In the genomic region with DNA sequence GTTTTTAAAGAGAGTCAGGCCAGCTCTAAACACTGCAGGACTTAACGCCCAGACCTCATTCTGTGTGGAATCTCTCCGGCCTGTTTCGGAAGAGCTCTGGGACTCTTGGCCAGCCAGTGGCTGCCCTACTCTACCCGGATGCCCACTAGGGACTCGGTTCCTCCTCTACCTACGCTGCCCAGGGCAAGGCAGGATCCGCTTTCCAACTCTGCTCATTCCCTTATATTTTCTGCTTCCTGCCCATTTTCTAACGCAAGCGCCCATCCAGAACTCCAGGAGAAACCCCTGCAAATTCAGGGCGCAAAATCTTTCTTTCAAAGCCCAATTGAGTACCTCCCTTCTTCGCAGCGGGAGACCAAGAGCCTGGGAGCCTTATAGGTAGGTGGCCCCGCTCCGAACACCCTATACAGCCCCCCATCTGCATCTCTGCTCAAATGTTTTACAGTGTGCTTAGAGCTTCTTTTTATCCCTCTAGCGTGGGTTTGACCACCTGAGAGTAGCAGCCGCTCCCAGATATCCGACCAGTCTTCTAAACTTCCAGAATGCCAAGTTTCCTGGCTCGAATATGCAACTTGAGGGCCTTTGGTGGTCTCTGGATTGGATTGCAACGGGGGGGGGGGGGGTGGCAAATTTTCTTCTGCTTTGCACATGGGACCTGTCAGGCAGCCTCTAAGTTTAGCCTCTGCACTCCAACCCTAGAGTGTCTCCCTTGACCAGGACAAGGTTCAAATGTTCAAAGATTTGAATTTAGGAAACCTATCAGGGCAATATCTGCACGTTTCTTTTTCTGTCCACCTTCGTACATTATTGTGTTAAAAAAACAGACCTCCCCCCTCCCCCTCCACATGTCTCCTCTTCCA, we compare ENCODE assay signal across 12 mouse cellular contexts. TPM values are rescaled to one million over a fixed set of nuclear protein-coding genes. Genes with fewer than 3 reads are reported as not detected.
A peak's percentile ranks its signal among the peaks of the same experiment; 100 is the strongest.
DNase-seq lines count a peak whose midpoint lies in the region; ATAC-seq and TF ChIP-seq lines count a peak whose summit lies in the region.
"Had no signal": no experiment of that assay in that cellular context is flagged by ENCODE, and none has a peak within 500 bp of the region (broad histone marks: within the 10 kb centered on the region; RNA-seq: fewer than 3 reads in every experiment).

No protein-coding gene starts in this region.

- H3K27me3 ChIP-seq in heart, embryonic 11.5 days (ENCODE audit: control insufficient read depth, insufficient read depth, low read length): peaks cover 84% of the 10 kb centered on the region
- H3K27me3 ChIP-seq in embryonic facial prominence, embryonic 12.5 days: peaks cover 75% of the 10 kb centered on the region
- H3K27me3 ChIP-seq in limb, embryonic 10.5 days (ENCODE audit: low read depth, poor library complexity, severe bottlenecking): peaks cover 100% of the 10 kb centered on the region
- H3K27me3 ChIP-seq in intestine, postnatal 0 days (replicated peaks; ENCODE audit: control insufficient read depth, insufficient read depth, low read length): peaks cover 93% of the 10 kb centered on the region

- no peak overlapping the region for H3K4me2 ChIP-seq in heart, embryonic 11.5 days
- peak overlapping the region; percentile 29; the same call in 1 of the 2 replicates for H3K4me2 ChIP-seq in embryonic facial prominence, embryonic 12.5 days (replicated peaks)
- no peak overlapping the region for H3K4me2 ChIP-seq in intestine, postnatal 0 days (replicated peaks; ENCODE audit: low read depth)
- H3K4me2 ChIP-seq: liver, embryonic 13.5 days had no signal

- ATAC-seq in heart, embryonic 11.5 days (replicated peaks; ENCODE audit: insufficient number of reproducible peaks, low FRiP score, low TSS enrichment): no peak
- ATAC-seq in embryonic facial prominence, embryonic 12.5 days (ENCODE audit: insufficient number of reproducible peaks, insufficient read depth, low FRiP score, low TSS enrichment): no peak
- ATAC-seq in intestine, postnatal 0 days: no peak
- ATAC-seq: CD4-positive, CD25-positive, alpha-beta regulatory T cell, adult 4 months had no signal

- H3K36me3 ChIP-seq in heart, embryonic 11.5 days (ENCODE audit: control insufficient read depth, insufficient read depth, low read length): no peaks in the 10 kb centered on the region
- H3K36me3 ChIP-seq in embryonic facial prominence, embryonic 12.5 days: no peaks in the 10 kb centered on the region
- H3K36me3 ChIP-seq in limb, embryonic 10.5 days: no peaks in the 10 kb centered on the region
- no peaks in the 10 kb centered on the region for H3K36me3 ChIP-seq in intestine, postnatal 0 days (ENCODE audit: control insufficient read depth, insufficient read depth)
- H3K36me3 ChIP-seq: liver, embryonic 13.5 days had no signal

- no peak overlapping the region for H3K27ac ChIP-seq in heart, embryonic 11.5 days (ENCODE audit: low read depth, low read length)
- no peak overlapping the region for H3K27ac ChIP-seq in embryonic facial prominence, embryonic 12.5 days
- no peak overlapping the region for H3K27ac ChIP-seq in limb, embryonic 10.5 days
- H3K27ac ChIP-seq in intestine, postnatal 0 days (ENCODE audit: low read depth, low read length): no peak overlapping the region
- H3K27ac ChIP-seq: liver, embryonic 13.5 days had no signal

- no peak overlapping the region for H3K9ac ChIP-seq in heart, embryonic 11.5 days (ENCODE audit: low read depth, low read length)
- H3K9ac ChIP-seq in embryonic facial prominence, embryonic 12.5 days: no peak overlapping the region
- H3K9ac ChIP-seq in intestine, postnatal 0 days (ENCODE audit: low read depth, low read length): no peak overlapping the region
- H3K9ac ChIP-seq: liver, embryonic 13.5 days had no signal

- H3K4me1 ChIP-seq in heart, embryonic 11.5 days (ENCODE audit: control insufficient read depth, insufficient read depth, low read length): peaks cover 7% of the 10 kb centered on the region
- H3K4me1 ChIP-seq in embryonic facial prominence, embryonic 12.5 days: peaks cover 15% of the 10 kb centered on the region; the same call in 1 of the 2 replicates
- peaks cover 42% of the 10 kb centered on the region for H3K4me1 ChIP-seq in limb, embryonic 10.5 days
- H3K4me1 ChIP-seq in intestine, postnatal 0 days (replicated peaks; ENCODE audit: control insufficient read depth, insufficient read depth, low read length): no peaks in the 10 kb centered on the region
- H3K4me1 ChIP-seq: liver, embryonic 13.5 days had no signal

- no peaks in the 10 kb centered on the region for H3K9me3 ChIP-seq in heart, embryonic 11.5 days (replicated peaks; ENCODE audit: control insufficient read depth, low read length)
- H3K9me3 ChIP-seq in embryonic facial prominence, embryonic 12.5 days: no peaks in the 10 kb centered on the region
- H3K9me3 ChIP-seq in limb, embryonic 10.5 days (replicated peaks): no peaks in the 10 kb centered on the region
- H3K9me3 ChIP-seq in intestine, postnatal 0 days (ENCODE audit: control insufficient read depth): no peaks in the 10 kb centered on the region
- H3K9me3 ChIP-seq: liver, embryonic 13.5 days had no signal

- WGBS in heart, embryonic 11.5 days (ENCODE audit: insufficient replicate concordance): 2% methylated on average over 21 of the region's 21 CpGs
- WGBS in embryonic facial prominence, embryonic 12.5 days: 3% methylated on average over 21 of the region's 21 CpGs
- 1% methylated on average over 21 of the region's 21 CpGs for WGBS in limb, embryonic 10.5 days
- 6% methylated on average over 21 of the region's 21 CpGs for WGBS in intestine, postnatal 0 days

- no peak for DNase-seq in heart, adult 9 months (ENCODE audit: low spot score in 2 of 2)
- peak; percentile 30 for DNase-seq in 3134 (ENCODE audit: extremely low read depth, insufficient read length, low spot score)
- peak; percentile 50 for DNase-seq in limb, embryonic 10.5 days (ENCODE audit: low spot score)
- no peak for DNase-seq in left cerebral cortex, adult 8-10 months (ENCODE audit: low spot score in 2 of 2)
- no peak for DNase-seq in c-Kit-positive CD71-positive TER-119-positive erythroid progenitor cells, embryonic 14.5 days (ENCODE audit: low spot score)
- DNase-seq: layer of hippocampus, adult 9-11 months; liver, embryonic 13.5 days had no signal

- no peak for TF ChIP-seq CTCF in intestine, postnatal 0 days (IDR thresholded peaks at IDR 0.05; ENCODE audit: low read depth)

- 0 out of 2 replicates have a peak overlapping the region, but pooled peaks have one; percentile 10 for H3K4me3 ChIP-seq in heart, embryonic 11.5 days (ENCODE audit: low read depth, low read length)
- H3K4me3 ChIP-seq in embryonic facial prominence, embryonic 12.5 days: no peak overlapping the region
- H3K4me3 ChIP-seq in limb, embryonic 10.5 days: peak overlapping the region; percentile 30
- H3K4me3 ChIP-seq in intestine, postnatal 0 days (ENCODE audit: low read depth, low read length): no peak overlapping the region
- H3K4me3 ChIP-seq: liver, embryonic 13.5 days had no signal

RNA-seq across cellular contexts. Expression of a gene that starts 40.1 kb away (rescaled TPM):
- 30.4 and 34.4 TPM in 2 replicates for polyA plus RNA-seq in heart, embryonic 11.5 days (2014; fragmentation: Nextera tagmentation; extraction: Ambion mirVana)
- 96.9 and 99.0 TPM in 2 replicates for polyA plus RNA-seq in embryonic facial prominence, embryonic 12.5 days (2016; fragmentation: Nextera tagmentation; extraction: Ambion mirVana)
- 48.0 and 56.8 TPM in 2 replicates for polyA plus RNA-seq in limb, embryonic 10.5 days (2016; fragmentation: Nextera tagmentation; extraction: Ambion mirVana)
- total RNA-seq in left cerebral cortex, adult 8-10 months (2022): 10 to 100 TPM; 20.1 to 32.6 (median 27.2) TPM
- 17.9 and 19.1 TPM in 2 replicates for polyA plus RNA-seq in intestine, postnatal 0 days (2015; fragmentation: Nextera tagmentation; extraction: Ambion mirVana)
- total RNA-seq: common myeloid progenitor, adult 5-6 weeks had no signal
- polyA plus RNA-seq: CD4-positive, CD25-positive, alpha-beta regulatory T cell, adult 4 months had no signal

Comparison
In these comparisons a context has a peak if more than half of its experiments do, and no peak if none do; other contexts are left out.
1. H3K4me3 ChIP-seq: peak in heart, embryonic 11.5 days (single experiment) and limb, embryonic 10.5 days (single experiment); none in embryonic facial prominence, embryonic 12.5 days (single experiment) and intestine, postnatal 0 days (single experiment).
2. DNase-seq: peak in 3134 (single experiment) and limb, embryonic 10.5 days (single experiment); none in heart, adult 9 months (0 of 2), left cerebral cortex, adult 8-10 months (0 of 2) and c-Kit-positive CD71-positive TER-119-positive erythroid progenitor cells, embryonic 14.5 days (single experiment).